Mouse (Mus musculus) adrenal gland, postnatal 36 days (tissue): ENCODE measurements around the gene 1700025G04Rik. TPM values are rescaled to one million over a fixed set of nuclear protein-coding genes. Genes with fewer than 3 reads are reported as not detected.
A peak's percentile ranks its signal among the peaks of the same experiment; 100 is the strongest.

Source experiments
- DNase-seq, 2 experiments: peaks; one replicate each; pipeline ENCODE4 v3.0.0; 2021; ENCODE audit warnings: mixed read lengths in 1 of 2
- total RNA-seq, 2 experiments: library from RNA; stranded (reverse); gene quantifications; 2 replicates each; pipeline ENCODE4 v1.2.3; 2021

The 1700025G04Rik gene
- total RNA-seq, 2 experiments from 2014 or later: 51.0 to 92.3 TPM

DNA sequence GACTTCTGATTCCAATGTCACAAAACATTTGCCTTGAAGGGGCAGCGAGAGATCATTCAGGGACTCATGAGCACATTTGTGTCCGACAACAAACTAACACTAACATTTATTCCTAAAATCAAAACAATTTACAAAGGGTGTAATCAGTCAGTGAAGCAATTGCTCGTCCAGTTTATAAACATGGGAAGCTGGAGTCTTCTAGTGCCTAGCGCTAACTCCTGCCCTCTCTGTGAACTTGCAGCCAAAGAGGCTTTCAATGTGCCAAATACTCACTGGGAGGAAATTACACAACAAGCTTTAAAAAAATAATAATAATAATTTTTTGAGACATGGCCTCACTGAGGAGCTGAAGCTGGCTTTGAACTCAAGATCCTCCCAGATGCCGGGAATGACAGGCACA, 57.8 kb downstream of the 1700025G04Rik start:
- DNase-seq: no peak

DNA sequence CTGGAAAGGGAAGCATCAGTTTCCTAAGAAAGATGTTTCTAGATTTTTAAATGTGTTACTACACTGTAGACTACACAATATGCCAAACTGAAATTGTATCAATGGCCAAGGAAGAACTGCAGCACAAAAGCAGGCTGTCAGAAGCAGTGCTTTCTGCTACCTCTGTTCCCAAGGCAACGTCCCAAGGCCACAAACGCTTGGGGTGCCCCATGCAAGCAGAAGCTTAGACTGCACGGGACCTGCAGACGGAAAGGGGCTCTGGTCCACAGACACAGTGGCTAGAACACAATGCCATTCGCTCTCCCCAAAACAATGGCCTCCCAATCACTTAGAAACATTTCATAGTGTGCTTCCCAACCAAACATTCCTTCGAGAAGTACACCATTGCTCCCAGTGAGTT, 59.4 kb downstream of the 1700025G04Rik start:
- DNase-seq: peak; percentile 65

DNA sequence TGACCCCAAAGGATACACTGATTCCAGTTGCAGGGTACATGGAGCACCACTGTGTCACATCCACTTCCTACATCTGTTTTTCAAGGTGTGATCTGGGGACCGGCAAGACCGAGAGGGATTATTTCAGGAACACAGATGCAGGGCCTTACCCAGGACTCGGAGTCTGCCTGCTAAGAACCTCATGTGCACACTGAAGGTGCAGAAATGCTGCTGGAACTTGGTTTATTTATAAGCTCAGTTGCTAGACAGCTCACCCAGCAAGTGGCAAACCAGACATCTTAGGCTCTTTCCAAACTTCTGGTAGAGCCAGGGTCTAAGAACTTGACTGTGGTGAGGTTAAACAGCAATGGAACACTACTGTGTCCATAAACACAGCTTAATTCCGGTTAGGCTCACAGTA, 61.2 kb downstream of the 1700025G04Rik start:
- no peak for DNase-seq

DNA sequence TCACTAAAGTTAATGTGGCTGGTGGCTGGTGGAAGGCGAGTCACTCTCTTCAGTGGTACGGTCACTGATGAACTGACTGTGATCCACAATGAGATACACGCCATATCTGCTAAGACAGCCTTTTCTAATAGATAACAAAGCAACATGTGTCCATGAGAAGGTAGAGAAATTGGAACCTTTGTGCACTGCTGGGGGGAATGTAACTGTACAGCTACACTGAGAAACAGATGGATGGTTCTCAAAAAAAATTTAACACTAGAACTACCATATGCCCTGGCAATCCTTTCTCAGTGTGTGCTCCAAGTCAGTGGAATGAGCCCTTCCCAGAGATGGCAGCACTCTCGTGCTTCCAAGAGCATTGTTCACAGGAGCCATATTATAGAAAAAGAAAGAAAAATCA, 63.2 kb downstream of the 1700025G04Rik start:
- no peak for DNase-seq

DNA sequence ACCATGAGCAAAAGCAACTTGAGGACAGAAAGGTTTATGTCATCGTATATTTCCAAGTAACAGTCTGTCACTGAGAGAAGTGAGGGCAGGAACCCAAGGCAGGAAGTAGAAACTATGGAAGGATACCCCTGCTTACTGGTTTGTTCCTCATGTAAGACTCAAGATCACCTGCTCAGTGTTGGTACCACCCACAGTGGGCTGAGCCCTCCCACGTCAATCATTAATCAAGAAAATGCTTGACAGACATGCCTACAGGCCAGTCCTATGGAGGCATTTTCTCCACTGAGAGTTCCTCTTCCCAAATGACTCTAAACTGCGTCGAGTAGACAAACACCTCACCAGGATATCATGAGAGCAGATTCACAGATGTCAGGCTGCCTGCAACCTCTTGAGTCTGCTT, 64.6 kb downstream of the 1700025G04Rik start:
- DNase-seq: no peak

DNA sequence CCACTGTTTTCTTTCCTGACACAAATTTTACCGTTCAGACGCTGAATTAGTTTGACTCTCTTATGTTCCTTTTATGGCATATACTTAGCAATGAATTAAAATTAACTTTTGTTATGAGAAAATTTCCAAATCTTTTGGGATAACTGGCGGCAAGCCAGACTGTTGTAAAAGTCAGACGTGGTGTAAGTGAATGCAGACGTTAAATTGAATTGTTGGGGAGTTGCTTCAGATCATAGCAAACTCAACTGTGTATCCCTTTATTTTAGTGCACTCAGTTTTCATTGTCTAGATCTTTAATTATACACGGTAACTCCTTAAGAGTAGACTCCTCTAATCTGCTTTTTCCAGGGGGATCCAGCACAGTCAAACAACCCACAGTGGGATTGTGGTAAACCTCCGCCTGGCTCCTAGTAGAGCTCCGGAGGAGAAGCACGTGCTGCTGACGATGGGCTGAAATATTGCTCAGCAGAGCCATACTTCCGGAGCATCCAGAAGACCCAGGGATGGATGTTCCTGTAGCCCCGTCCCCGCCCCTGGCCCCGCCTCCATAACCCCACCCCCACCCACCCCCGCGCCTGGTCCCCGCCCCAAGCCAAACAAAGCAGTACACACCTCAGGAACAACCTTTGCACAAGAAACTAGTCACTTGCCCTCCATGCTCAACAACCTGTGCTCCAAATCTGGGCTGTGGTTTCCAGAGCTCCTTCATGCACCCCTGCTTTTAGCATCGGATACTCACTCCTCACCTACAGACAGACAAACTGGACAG, 65.7 kb downstream of the 1700025G04Rik start:
- DNase-seq: no peak

DNA sequence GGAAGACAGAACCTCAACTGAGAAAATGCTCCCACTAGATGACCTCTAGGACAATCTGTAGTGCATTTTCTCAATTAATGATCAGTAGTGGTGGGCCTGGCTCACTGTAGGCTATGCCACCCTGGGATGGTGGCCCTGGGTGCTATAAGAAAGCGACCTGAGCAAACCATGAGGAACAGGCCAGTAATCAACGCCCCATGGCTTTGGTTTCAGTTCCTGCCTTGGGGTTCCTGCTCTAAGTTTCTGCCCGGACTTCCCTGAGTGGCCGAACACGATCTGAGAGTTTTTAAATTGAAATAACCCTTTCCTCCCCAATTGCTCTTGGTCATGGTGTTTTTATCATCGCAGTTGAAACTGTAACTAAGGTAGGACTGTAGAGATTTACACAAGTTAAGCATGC, 69.1 kb downstream of the 1700025G04Rik start:
- no peak for DNase-seq

DNA sequence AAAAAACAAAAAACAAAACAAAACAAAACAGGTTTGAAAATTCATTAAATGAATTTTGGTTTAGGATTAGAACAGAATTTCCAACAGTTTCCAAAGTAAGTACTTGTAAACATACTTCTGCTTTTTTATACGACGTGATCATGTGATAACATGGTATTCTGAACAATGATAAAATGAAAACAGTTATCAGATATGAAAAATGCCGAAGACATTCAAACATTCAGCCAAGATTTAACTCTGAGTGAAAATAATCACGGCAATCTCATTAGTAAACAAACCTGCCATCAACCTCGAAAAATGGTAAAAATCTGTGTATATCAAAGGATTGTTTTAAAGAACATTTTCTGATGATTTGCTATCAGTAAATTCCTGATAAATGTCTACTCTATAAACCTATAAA, 69.9 kb downstream of the 1700025G04Rik start:
- no peak for DNase-seq

DNA sequence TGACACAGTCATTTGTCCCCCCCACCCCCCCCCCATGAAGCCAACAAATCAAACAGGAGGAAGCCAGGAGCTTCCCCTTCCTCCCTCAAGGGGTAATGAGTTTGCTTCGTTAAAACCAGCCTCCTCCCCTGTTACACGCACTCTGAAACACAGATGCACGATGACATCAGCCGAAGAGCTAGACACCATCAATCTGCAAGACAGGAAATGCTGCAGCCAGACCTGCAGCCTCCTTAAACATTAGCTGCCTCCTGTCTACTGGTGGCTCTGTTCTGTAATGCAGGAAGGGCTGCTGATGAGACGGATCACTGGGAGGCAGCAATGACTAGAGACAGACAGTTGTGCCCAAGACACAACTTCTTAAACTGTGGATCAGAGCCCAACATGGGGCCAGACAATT, 70.7 kb downstream of the 1700025G04Rik start:
- DNase-seq: peak; percentile 37 to 45

DNA sequence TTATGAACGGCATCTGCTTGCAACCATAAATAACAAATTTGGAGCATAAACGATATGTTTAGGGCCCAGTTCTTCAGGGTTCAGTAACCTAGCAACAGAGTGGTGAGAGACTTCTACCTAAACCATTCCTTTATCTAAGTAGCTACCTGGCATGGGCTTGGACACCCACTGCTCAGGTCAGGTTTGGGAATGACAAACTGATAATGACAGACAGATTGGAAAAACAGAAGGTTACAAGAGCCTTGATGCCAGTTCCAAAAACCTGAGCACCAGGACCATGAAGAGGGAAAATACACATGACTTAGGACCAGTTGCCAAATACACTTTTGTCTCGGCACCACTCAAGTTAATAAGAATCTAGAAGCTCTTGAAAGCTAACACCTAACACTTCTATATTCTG, 71.6 kb downstream of the 1700025G04Rik start:
- no peak for DNase-seq

DNA sequence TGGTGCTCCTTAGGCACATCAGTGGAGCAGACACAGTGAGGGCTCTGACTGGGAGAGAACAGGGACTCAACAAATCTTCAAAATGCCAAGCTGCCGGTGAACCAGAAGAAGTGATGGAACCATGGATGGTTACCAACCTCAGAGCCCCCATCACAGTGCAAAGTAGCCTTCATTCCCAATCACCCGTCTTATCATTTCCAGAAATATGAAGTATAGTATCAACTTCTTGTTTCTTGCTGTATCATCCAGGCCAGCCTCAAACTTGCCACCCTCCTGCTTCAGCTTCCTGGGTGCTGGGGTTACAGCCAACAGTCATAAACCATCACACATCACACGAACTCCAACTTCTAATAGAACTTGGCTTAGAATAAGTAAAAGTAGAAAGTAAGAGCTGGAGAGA, 73.3 kb downstream of the 1700025G04Rik start:
- DNase-seq: no peak

DNA sequence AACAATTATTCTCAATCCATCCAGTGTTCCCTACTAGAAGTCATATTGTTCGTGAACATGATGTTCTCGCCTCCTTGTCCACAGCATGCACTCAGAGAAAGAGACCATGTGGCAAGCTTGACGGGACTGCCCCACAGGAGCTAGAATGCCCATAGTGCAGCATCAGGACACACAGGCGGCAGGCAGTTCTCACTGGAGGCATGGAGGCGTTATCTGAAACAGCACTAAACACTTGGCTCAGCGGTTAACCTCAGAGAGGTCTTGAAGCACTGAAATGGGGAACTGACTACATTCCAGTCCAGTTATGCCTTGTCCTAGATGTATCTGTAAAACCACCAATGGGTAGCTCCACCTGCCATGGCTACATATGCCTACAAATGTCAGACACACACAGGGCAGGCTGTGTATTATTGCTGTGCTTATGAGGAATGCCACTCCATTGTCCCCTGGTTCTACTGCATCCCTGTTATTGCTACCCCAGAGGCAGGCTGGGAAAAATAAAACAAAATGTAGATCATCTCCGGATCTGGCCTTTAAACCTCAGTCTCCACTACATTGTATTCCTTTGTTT, 74.3 kb downstream of the 1700025G04Rik start:
- DNase-seq: no peak

DNA sequence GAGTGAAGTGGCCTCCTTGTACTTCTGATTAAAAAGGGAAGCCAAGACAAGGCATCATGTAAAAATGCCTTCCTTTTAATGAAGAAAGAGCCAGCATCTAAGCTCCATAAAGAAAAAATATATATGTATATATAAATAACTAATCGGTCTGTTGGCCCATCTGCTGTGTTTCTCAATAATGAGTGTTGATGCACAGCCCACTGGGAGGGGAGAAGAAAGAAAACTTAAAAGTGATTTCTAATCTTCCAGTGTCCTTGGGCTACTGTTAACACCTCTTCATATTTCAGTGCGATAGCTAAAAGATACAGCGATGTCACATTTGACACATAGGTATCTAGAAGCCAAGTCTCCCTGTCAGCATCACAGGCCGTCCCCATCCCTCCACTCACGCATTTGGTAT, 78.2 kb downstream of the 1700025G04Rik start:
- DNase-seq: no peak

DNA sequence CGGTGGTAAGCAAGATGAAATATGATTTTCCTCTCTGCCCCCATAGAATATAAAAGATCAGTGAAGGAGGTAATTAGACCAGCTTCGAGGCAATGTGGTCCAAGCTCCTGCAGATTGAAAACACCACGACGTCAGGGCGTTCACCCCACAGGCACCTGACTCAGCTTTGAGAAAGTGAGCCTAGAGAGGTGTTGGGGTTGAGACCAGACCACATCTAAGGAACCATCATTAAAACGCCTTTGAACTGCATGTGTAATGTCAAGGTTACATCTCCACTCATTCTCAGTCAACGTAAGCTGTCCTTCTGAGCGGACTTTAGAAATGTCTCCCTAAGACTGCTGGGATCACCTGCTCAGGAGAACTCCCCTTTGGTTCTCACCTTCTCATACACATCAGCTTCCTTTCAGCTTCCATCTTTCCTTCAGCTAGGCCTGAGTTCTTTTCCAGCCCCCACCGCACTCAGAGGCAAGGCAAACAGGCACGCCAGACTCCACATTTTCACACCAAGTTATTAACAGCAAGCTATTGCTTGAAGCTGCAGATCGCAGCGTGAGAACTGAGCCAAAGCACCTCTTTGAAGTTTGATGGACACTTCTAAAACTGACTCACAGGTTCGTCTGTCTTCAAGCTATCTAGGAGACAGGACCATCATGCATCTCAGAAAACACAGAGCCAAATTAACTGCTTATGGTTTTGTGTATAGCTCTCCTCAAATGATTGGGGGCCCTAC, 79.5 kb downstream of the 1700025G04Rik start:
- DNase-seq: no peak

DNA sequence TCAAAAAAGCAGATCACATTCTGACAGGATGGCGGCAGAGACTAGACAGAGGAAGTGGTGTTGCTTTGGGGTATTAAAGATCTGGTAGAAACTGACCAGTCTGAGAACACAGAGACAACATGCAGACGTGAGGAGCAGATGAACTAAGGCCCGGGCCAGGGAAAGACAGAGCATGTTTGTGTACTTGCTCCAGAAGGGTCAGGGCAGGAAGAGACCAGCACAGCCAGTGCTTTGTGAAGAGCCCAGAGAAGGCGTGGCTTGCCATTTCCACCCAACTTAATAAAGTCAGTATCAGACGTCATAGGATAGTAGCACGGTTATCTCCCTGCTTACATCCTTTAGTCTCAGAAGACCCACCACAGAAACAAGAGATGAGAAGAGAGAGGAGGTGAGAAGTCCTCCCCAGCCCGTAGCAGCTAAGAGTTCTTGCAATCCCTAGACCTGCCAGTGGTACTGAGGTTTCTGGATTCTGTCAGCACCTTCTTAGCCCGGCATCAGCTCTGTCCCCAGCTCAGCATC, 81.4 kb downstream of the 1700025G04Rik start:
- peak in 1 of 2 experiments; percentile 13 for DNase-seq

DNA sequence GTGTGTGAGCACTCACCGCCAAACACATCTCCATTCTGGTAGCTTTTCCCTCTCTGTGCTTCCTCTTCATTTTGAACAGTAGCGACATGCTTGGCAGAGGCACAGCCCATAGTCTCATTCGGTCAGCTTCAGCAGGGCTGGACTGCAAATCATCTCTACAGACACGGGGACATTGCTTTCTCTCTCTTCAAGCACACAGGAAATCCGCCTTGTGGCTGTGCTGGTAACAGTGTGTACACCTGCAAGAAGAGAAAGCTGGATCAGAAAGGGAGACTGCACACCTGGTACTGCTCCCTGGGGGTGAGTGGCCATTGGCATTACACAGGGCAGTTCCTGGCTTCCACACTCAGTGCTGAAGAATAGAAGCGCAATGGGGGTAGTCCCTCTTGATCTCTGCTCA, 83.4 kb downstream of the 1700025G04Rik start:
- DNase-seq: no peak

DNA sequence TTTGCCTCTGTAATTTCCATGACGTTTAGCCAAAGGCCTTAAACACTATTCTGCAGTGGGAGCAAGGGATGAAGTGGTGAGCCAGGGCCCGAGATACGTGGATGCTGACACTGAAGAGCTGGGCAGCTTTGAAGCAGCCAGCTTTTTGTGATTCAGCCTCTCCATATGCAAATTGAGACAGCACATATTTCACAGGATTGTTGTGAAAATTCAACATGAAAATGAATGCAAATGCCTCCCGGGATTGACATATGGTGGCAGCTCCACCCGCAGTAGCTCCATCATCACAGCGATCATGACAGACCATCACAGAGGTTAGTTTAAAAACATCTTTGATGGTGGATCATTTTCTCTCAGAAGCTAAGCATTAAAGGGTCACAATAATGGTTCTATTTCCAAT, 85.4 kb downstream of the 1700025G04Rik start:
- DNase-seq: no peak

DNA sequence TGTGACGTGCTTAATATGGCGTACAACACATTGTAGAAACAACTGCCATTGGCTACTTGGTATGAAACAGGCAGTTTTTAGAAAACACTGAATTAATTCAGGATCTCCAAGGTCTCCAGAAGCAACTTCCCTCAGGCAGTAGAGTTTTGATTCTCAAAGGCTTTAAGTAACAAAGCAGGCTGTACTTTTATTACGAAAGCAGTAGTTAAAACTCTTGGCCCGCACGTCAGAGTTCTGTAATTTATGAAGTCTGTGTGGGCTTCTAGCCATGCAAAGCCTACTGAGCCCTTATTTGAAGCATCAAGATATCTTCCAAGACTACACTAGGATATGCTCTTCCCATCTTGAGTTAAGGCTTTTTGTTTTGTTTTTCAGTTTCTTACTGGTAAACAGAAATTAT, 89.5 kb downstream of the 1700025G04Rik start:
- DNase-seq: no peak

DNA sequence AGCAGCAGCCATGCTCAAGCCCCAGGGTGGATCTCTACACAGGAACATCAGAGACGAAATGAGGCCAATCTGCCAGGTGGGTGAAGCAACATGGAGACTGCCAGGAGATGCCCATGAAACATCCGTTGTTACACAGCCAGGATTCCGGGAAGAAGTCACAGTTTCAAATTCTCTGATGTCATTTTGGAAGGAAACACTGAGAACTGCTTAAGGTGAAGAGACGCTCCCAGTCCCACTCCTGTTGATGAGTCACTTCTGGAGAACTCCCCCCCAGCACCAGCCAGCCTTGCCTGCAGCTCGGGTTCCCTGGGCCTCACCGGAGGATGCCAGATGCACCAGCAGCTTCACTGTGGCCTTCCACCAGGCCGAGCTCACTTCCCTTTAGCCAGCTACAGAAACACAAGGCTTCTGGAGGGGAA, 90.5 kb downstream of the 1700025G04Rik start:
- peak; percentile 34 to 46 for DNase-seq

DNA sequence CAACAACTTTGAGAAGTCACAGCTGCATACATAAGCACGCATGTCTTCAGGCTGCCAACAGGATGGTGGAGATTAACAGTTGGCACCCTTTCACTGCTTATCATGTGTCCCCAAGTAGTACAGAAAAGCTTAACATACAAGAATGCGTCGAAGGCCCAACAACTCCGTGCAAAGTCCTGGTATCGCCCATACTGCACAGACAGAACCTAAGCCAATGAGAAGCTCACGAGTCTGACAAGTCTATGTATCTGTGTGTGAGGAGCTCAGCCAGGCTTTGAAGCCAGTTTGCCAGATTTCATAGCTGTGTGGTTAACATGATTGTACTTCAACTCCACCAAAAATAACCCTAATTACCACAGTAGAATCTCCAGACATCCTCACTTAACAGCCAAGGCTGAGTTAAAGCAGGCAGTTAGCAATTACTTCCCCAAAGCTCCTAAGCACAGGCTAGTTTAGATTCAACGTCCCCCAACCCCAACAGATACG, 91.2 kb downstream of the 1700025G04Rik start:
- DNase-seq: no peak

DNA sequence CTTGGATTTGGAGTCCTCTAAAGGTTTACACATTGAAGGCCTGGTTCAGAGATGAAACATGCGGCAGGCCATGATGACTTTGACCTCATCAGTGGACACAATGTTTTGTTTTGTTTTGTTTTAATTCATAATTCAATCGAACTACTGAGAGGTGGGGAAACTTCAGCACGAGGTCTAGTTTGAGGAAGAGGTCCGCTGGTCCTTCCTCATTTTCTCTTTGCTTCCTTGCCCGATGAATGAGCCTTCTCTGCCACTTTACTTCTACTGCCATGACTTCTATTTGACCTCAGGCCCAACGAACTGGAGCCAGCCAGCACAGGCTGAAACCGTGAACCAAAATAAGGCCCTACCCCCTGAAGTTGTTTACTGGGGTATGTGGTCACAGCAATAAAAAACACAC, 92.3 kb downstream of the 1700025G04Rik start:
- DNase-seq: no peak

DNA sequence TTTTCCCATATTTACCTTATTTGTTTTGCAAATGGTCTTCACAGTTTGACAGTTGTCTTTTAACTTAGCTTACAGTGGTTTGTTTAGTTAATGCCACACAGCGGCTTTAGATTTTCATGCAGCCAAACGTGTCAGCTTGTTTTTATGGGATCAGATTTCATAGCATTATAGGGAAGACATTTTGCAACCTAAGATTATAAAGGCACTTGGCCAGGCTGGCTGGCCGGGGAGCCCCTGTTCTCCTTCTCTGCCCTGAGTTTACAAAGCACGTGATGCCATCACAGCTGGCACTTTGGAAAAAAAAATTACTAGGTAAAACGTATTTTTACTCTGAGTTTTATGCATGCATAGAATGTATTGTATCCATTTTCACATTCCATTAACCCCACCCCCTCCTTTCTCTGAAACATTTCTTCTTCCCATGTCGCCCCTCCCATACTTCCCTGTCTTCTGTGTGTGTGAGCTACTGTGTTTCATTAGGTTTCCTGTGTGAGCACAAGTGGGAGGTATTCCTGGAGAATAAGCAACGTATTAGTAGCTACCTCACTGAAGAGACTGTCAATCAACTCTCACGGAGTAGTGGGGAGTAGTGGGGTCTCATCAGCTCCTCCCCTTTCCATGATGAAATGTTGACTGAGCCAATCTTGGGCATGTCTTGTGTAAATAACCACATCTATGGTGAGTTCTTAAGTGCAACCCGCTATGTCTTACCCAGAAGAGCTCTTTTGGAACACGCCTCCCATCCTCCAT, 93.8 kb downstream of the 1700025G04Rik start:
- DNase-seq: no peak
